Mouse (Mus musculus) embryonic facial prominence, embryonic 11.5 days (tissue): Measurements from ENCODE around the gene Barx1. TPM values are rescaled to one million over a fixed set of nuclear protein-coding genes. Genes with fewer than 3 reads are reported as not detected.

ENCODE experiments used
- ATAC-seq: fragments of 200-750 bp; cut with Nextera tagmentation; replicated peaks from 2 replicates; pipeline ENCODE4 v1.8.0; 2017; ENCODE audit warnings: low read depth; ENCODE audit not compliant: insufficient number of reproducible peaks, low FRiP score, low TSS enrichment
- DNase-seq: peaks from one replicate; pipeline ENCODE4 v3.0.0-alpha.2; 2015; ENCODE audit warnings: low spot score
- H3K27ac ChIP-seq: fragments of 300-500 bp; sonication (generic); replicated peaks from 2 replicates; pipeline ENCODE4 v1.5.1; 2014; ENCODE audit warnings: mild to moderate bottlenecking, low read depth, low read length, control low read depth
- H3K27me3 ChIP-seq: fragments of 300-500 bp; sonication (generic); 2 replicates; pipeline ENCODE4 v1.6.1; 2014; ENCODE audit warnings: mild to moderate bottlenecking, low read length, moderate library complexity, mixed read lengths; ENCODE audit not compliant: control insufficient read depth, insufficient read depth
- H3K36me3 ChIP-seq: fragments of 300-500 bp; sonication (generic); replicated peaks from 2 replicates; pipeline ENCODE4 v1.6.1; 2014; ENCODE audit warnings: low read depth, mild to moderate bottlenecking, low read length, moderate library complexity, mixed read lengths; ENCODE audit not compliant: control insufficient read depth, insufficient read depth
- H3K4me1 ChIP-seq: fragments of 300-500 bp; sonication (generic); 2 replicates; pipeline ENCODE4 v1.6.1; 2014; ENCODE audit warnings: low read length, mixed read lengths; ENCODE audit not compliant: control insufficient read depth, insufficient read depth
- H3K4me2 ChIP-seq: fragments of 300-500 bp; sonication (generic); 2 replicates; pipeline ENCODE4 v1.6.1; 2014; ENCODE audit warnings: low read depth, mild to moderate bottlenecking, control low read depth, low read length, moderate library complexity
- H3K4me3 ChIP-seq: fragments of 300-500 bp; sonication (generic); 2 replicates; pipeline ENCODE4 v1.5.1; 2014; ENCODE audit warnings: low read depth, low read length, control low read depth
- H3K9ac ChIP-seq: fragments of 300-500 bp; sonication (generic); replicated peaks from 2 replicates; pipeline ENCODE4 v1.6.1; 2014; ENCODE audit warnings: mild to moderate bottlenecking, control low read depth, low read length
- H3K9me3 ChIP-seq: fragments of 300-500 bp; sonication (generic); replicated peaks from 2 replicates; pipeline ENCODE4 v1.6.1; 2016; ENCODE audit warnings: mild to moderate bottlenecking, low read length, inconsistent platforms, mixed read lengths; ENCODE audit not compliant: control insufficient read depth
- WGBS: fragments of 180-500 bp; shearing (Covaris S2); extraction: QIAGEN DNeasy Blood & Tissue Kit; methylation state at CpG from one replicate; pipeline ENCODE4 v1.1.7; 2014; 5-methylcytosine and 5-hydroxymethylcytosine counted together
- polyA plus RNA-seq: library from polyadenylated mRNA; unstranded; fragments of >200 nt; fragmentation: Nextera tagmentation; extraction: Ambion mirVana; gene quantifications from 2 replicates; pipeline ENCODE4 v1.2.1, GENCODE M21; 2014

The Barx1 gene
- polyA plus RNA-seq, 1 experiment from 2014 or later: 139 TPM

DNA sequence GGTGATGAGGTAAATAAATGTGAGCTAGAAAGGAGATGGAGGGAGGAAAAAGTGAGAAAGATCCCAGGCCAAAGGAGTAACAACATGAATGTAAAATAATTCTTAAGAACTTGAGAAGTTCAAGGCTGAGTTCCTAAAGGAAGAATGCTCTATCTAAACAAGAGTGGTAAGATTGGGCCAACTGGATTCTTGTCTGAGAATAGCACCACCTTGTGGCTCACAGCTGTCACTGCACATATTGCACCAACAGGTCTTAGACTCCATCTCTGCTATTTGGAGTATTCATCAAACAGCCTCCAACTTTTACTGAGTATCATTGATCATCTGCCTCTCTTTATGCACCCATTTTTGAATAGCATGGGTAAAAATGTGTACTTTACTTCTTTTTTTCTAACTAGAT is 23.2 kb upstream of the Barx1 start:
- H3K27me3 ChIP-seq: no peaks in the 10 kb centered on the region
- H3K4me1 ChIP-seq: no peaks in the 10 kb centered on the region
- DNase-seq (peak; percentile 84), ATAC-seq (no peak)
- H3K27ac ChIP-seq: no peak overlapping the region
- H3K9me3 ChIP-seq: no peaks in the 10 kb centered on the region
- H3K9ac ChIP-seq: no peak overlapping the region
- no peak overlapping the region for H3K4me3 ChIP-seq
- H3K36me3 ChIP-seq: no peaks in the 10 kb centered on the region
- no peak overlapping the region for H3K4me2 ChIP-seq

DNA sequence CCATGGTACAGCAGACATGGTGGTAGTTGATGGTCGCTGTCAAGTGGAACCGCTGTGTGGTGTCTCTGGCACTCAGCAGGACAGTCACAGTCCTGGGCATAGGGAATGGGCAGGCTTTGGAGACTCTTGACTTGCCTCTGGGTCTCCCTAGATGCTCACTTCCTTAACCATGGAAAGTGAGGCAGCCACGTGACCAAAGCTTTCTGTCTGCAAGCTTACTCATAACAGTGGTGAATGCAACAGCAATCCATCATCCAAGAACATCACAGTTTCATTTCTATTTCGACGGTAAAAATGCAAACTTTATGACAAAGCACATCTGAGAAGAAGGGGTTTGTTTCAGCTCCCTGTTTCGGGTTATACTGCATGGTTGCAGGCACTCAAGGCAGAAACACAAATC is 19.7 kb upstream of the Barx1 start:
- H3K27me3 ChIP-seq: no peaks in the 10 kb centered on the region
- H3K36me3 ChIP-seq: no peaks in the 10 kb centered on the region
- H3K4me3 ChIP-seq: no peak overlapping the region
- no peaks in the 10 kb centered on the region for H3K4me1 ChIP-seq
- DNase-seq (no peak), ATAC-seq (no peak)
- H3K4me2 ChIP-seq: no peak overlapping the region
- H3K9ac ChIP-seq: no peak overlapping the region
- no peak overlapping the region for H3K27ac ChIP-seq
- H3K9me3 ChIP-seq: no peaks in the 10 kb centered on the region
- WGBS: 80% methylated on average over 6 of the region's 6 CpGs

DNA sequence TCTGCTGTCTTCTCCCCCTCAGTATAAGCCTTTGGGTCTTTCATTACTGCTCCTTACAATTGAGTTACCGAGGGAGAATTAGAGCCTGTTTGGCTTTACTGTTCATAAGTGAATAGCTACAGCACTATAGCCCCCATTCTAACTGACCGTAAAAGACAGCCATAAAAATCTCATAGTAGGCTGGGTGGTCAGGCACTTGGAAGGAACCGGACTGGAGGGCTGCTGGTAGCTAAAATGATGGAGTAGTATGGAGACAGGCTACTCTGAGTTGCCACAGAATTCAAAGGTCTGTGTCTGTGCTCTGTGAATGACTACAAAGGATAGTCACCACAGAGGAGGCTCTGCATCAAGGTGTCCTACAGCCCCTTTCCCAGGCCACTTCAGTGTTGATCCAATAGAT is 18.8 kb upstream of the Barx1 start:
- Histone ChIP-seq H3K4me2 (no peak overlapping the region), H3K27ac (no peak overlapping the region), H3K9ac (no peak overlapping the region), H3K9me3 (no peaks in the 10 kb centered on the region), H3K36me3 (no peaks in the 10 kb centered on the region), H3K4me1 (no peaks in the 10 kb centered on the region), H3K27me3 (no peaks in the 10 kb centered on the region), H3K4me3 (no peak overlapping the region)
- WGBS: 86% methylated on average over 3 of the region's 3 CpGs
- ATAC-seq: no peak
- DNase-seq: no peak

DNA sequence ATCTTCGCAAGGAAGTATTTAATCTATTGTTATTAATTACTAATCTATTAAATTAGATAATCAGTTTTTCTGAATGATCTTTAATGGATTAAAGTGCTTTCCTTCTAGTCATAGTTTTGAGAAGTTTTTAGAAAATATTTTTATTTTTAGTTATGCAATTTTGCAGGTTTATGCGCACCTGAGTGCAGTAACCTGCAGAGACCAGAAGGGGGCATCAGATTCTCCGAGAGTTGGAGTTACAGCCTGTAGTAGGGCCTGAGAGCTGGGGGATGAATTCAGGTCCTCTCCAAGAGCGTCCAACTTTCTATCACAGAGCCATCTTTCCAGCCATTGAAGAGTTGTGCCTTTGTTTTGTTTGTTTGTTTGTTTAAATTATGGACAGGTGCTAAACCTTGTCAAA is 16.1 kb upstream of the Barx1 start:
- 90% methylated on average over 4 of the region's 4 CpGs for WGBS
- no peak for DNase-seq
- no peak overlapping the region for H3K4me3 ChIP-seq
- no peaks in the 10 kb centered on the region for H3K4me1 ChIP-seq
- H3K36me3 ChIP-seq: no peaks in the 10 kb centered on the region
- no peak overlapping the region for H3K4me2 ChIP-seq
- no peak overlapping the region for H3K27ac ChIP-seq
- H3K9ac ChIP-seq: no peak overlapping the region
- ATAC-seq: no peak
- H3K27me3 ChIP-seq: no peaks in the 10 kb centered on the region
- no peaks in the 10 kb centered on the region for H3K9me3 ChIP-seq

DNA sequence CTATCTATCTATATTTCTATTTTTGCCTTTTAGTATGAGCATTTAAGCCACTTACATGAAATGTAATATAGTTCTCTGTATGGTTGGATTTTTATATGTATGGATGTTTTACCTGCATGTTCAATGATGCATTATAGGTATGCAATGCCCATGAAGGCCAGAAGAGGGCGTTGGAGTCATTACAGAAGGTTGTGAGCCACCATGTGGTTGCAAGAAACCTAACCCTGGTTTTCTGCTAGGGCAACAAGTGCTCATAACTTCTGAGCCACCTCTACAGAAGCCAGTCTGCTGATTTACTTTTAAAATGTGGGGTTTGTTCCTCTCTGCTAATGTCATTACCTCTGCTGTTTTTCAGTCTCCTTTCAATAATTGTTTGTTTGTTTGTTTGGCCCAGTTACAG is 12.2 kb upstream of the Barx1 start:
- DNase-seq: peak; percentile 71
- ATAC-seq: no peak
- H3K4me1 ChIP-seq: no peaks in the 10 kb centered on the region
- H3K36me3 ChIP-seq: no peaks in the 10 kb centered on the region
- H3K9ac ChIP-seq: no peak overlapping the region
- no peaks in the 10 kb centered on the region for H3K27me3 ChIP-seq
- H3K4me2 ChIP-seq: no peak overlapping the region
- H3K27ac ChIP-seq: no peak overlapping the region
- no peak overlapping the region for H3K4me3 ChIP-seq
- no peaks in the 10 kb centered on the region for H3K9me3 ChIP-seq
- 0% methylated on average over 1 of the region's 1 CpGs for WGBS

DNA sequence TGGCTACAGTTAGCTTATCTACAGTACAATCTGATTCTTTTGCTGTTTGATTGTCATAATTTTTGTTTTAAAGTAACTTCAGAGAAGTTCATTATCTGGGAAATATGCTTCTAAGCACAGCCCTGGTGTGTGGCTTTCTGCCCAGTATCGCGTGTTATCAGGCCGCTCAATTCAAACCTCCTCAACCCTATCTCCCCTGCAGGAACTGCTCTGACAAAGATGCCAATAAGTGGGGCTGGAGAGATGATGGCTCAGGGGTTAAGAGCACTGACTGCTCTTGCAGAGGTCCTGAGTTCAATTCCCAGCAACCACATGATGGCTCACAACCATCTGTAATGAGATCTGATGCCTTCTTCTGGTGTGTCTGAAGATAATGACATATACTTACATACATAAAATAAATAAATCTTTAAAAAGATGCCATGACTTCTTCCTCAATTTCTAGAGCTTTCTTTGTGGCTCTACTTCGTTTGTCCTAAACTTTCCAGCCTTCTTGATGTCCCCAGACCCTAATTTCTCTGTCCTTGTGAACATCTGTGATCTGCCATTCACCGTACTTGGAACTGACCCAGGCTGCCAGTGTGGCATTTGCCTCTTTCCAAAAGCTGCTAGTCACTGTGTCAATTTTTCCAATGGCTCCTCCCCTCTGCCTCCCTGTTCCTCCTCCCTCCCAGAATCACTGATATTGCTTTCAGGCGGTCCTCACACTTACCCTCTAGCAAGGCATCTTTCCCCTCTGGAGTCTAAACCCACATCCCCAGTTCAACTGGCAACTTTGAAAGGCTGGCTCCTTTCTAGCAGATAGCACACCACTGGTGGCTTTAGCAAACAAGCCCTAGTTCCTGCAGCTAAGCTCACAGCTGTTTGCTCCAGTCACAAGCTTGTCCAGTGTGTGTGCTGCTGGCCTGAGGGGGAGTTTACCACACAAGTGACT is 11.4 kb upstream of the Barx1 start:
- Histone ChIP-seq H3K36me3 (no peaks in the 10 kb centered on the region), H3K4me3 (no peak overlapping the region), H3K9ac (no peak overlapping the region), H3K27ac (no peak overlapping the region), H3K9me3 (no peaks in the 10 kb centered on the region), H3K27me3 (peaks cover 6% of the 10 kb centered on the region), H3K4me1 (no peaks in the 10 kb centered on the region), H3K4me2 (no peak overlapping the region)
- DNase-seq: no peak
- ATAC-seq: no peak
- 63% methylated on average over 6 of the region's 6 CpGs for WGBS

DNA sequence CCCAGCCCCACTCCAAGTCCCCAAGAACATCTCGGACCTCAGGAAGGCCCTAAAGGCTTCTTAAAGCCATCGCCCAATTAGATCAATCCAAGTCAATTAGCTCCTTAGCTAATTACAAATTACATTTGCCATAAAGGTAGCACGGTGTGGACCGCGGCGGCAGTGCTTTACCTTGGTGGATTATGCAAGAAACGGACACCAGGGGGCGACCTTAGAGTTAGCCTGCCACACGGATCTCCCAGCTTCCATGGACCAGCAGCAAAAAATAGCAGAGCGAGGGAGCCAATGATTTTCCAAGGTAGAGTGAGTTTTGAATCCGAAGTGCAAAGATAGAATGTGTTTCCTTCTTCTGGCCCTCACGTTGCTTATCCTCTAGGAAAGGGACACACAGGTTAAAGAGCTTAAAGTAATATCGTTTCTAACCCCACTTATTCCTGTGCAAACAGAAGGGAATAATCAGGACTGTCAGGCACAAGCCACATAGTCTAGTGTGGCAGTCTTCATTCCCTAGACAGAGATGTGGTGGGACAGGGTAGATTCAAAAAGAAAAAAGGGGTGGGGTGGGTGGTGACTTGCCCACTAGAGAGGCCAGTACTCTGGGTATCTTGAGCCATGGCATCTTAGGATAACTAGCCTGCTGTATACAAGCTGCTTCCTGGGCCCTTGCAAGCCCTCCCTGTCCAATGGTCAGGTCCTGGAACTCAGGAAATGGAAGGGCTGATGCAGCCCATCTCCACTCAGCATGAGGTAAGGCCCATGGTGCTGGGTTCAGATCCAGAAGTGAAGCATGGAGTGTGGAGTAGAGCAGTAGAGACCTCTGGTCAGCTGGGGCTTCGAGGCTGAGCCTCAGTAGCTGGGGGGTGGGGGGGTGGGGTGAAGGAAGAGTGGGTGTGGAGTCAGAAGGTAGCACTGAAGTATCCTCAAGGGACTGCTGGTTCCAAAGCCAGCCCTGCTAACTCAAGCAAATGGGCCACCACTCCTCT is 8.7 kb upstream of the Barx1 start:
- peak; percentile 85 for DNase-seq
- peaks cover 28% of the 10 kb centered on the region for H3K27me3 ChIP-seq
- peak; percentile 50; the same call in 1 of the 2 replicates for ATAC-seq
- H3K9me3 ChIP-seq: no peaks in the 10 kb centered on the region
- H3K9ac ChIP-seq: no peak overlapping the region
- no peak overlapping the region for H3K27ac ChIP-seq
- H3K36me3 ChIP-seq: no peaks in the 10 kb centered on the region
- H3K4me1 ChIP-seq: no peaks in the 10 kb centered on the region
- H3K4me3 ChIP-seq: no peak overlapping the region
- H3K4me2 ChIP-seq: no peak overlapping the region
- 8% methylated on average over 14 of the region's 14 CpGs for WGBS

DNA sequence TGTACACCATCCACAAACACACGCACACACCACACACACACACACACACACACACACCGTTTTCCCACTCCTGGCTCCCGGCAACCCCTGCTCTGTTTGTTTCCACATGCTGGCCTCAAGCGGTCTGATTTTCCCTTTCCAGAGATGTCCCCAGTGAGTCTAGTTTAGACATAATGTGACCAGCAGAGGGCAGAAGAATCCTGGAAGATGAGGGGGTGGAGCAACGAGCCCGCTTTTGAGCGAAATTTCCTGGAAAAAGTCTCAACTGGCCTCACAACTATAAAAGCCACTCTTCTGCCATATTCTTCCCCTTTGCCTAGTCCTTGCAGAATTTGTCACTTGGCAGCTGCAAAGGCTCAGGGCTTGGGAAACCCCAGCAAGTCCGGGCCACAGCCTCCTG is 7.2 kb upstream of the Barx1 start:
- peak; percentile 93 for DNase-seq
- Histone ChIP-seq H3K27me3 (peaks cover 39% of the 10 kb centered on the region), H3K27ac (no peak overlapping the region), H3K9me3 (no peaks in the 10 kb centered on the region), H3K4me1 (no peaks in the 10 kb centered on the region; the same call in 1 of the 2 replicates), H3K4me2 (no peak overlapping the region), H3K36me3 (no peaks in the 10 kb centered on the region), H3K4me3 (no peak overlapping the region), H3K9ac (no peak overlapping the region)
- ATAC-seq: no peak
- WGBS: 2% methylated on average over 8 of the region's 8 CpGs
